Mouse (Mus musculus) heart, adult 2 months (tissue): ENCODE data around the gene Psmd8. TPM values are rescaled to one million over a fixed set of nuclear protein-coding genes. Genes with fewer than 3 reads are reported as not detected.
A peak's percentile ranks its signal among the peaks of the same experiment; 100 is the strongest.

Experiments
- DNase-seq, 2 experiments: peaks; one replicate each; pipeline ENCODE4 v3.0.0; 2021
- H3K27ac ChIP-seq: fragments of 200-600 bp; 2 replicates; pipeline ENCODE4 v1.8.1; 2022
- H3K27me3 ChIP-seq: fragments of 200-500 bp; 2 replicates; pipeline ENCODE4 v1.6.1; 2012; ENCODE audit warnings: mild to moderate bottlenecking, low read length, inconsistent platforms, mixed read lengths; ENCODE audit not compliant: control insufficient read depth, insufficient read depth
- H3K36me3 ChIP-seq: fragments of 200-500 bp; 2 replicates; pipeline ENCODE4 v1.6.1; 2012; ENCODE audit warnings: low read length, inconsistent platforms; ENCODE audit not compliant: control insufficient read depth, insufficient read depth
- H3K4me1 ChIP-seq: fragments of 200-500 bp; 2 replicates; pipeline ENCODE4 v1.6.1; 2011; ENCODE audit warnings: low read length; ENCODE audit not compliant: control insufficient read depth, insufficient read depth
- H3K4me3 ChIP-seq: fragments of 200-600 bp; 2 replicates; pipeline ENCODE4 v1.8.1; 2022
- H3K79me2 ChIP-seq: fragments of 200-500 bp; replicated peaks from 2 replicates; pipeline ENCODE4 v1.6.1; 2012; ENCODE audit warnings: mild to moderate bottlenecking, inconsistent platforms, low read length, moderate library complexity, mixed read lengths; ENCODE audit not compliant: control insufficient read depth, insufficient read depth
- H3K9ac ChIP-seq: fragments of 200-500 bp; 2 replicates; pipeline ENCODE4 v1.6.1; 2012; ENCODE audit warnings: low read depth, mild to moderate bottlenecking, control low read depth, inconsistent platforms, low read length, mixed read lengths
- CTCF ChIP-seq: fragments of 200-600 bp; IDR thresholded peaks from 2 replicates; pipeline ENCODE4 v1.8.1; 2022; ENCODE audit warnings: antibody characterized with exemption, mild to moderate bottlenecking, moderate library complexity
- EP300 ChIP-seq: fragments of 200-500 bp; IDR thresholded peaks from 2 replicates; pipeline ENCODE4 v1.6.1; 2011; ENCODE audit warnings: low read depth, low read length, control low read depth; ENCODE audit not compliant: insufficient read depth
- POLR2A ChIP-seq: fragments of 200-500 bp; IDR thresholded peaks from 2 replicates; pipeline ENCODE4 v1.6.1; 2011; ENCODE audit warnings: mild to moderate bottlenecking, low read depth, low read length, control low read depth; ENCODE audit not compliant: insufficient read depth
- WGBS: fragments of 180-500 bp; shearing (Covaris S2); methylation state at CpG from one replicate; pipeline ENCODE4 v1.1.7; 2018; 5-methylcytosine and 5-hydroxymethylcytosine counted together
- intact Hi-C: fragments of 180-260 bp; cut with DNase I; formaldehyde crosslinking; loops from one replicate; pipeline ENCODE4 v1.15.1; 2025
- polyA plus RNA-seq: library from polyadenylated mRNA; depleted of rRNA; stranded (reverse); fragments of >200 nt; gene quantifications from 2 replicates; pipeline ENCODE4 v1.2.3, GENCODE M21; 2012
- total RNA-seq, 2 experiments: library from RNA; stranded (reverse); gene quantifications; 2 replicates each; pipeline ENCODE4 v1.2.3; 2021

Psmd8 gene
- total and polyA plus RNA-seq, 3 experiments: 103 to 120 (median 116) TPM

GRCm38 (mm10) chr7:29158264-29158663, 22.2 kb downstream of the Psmd8 start:
- peaks cover 2% of the 10 kb centered on the region; the same call in 1 of the 2 replicates for H3K4me1 ChIP-seq
- H3K79me2 ChIP-seq: no peaks in the 10 kb centered on the region
- 7% methylated on average over 5 of the region's 5 CpGs for WGBS
- DNase-seq: no peak
- intact Hi-C loops: no loop called here
- TF ChIP-seq POLR2A: no peak
- no peak for TF ChIP-seq CTCF
- no peak for TF ChIP-seq EP300
- no peak overlapping the region for H3K9ac ChIP-seq
- H3K36me3 ChIP-seq: no peaks in the 10 kb centered on the region
- no peak overlapping the region for H3K4me3 ChIP-seq
- peaks cover 1% of the 10 kb centered on the region; the same call in 1 of the 2 replicates for H3K27me3 ChIP-seq
- H3K27ac ChIP-seq: no peak overlapping the region

- WGBS: 2% methylated on average over 68 of the region's 68 CpGs
- Histone ChIP-seq H3K9ac (peak within 1 kb of the TSS; percentile 81), H3K27me3 (peaks cover 1% of the 10 kb centered on the region; the same call in 1 of the 2 replicates), H3K27ac (peak within 1 kb of the TSS; percentile 94), H3K36me3 (no peaks in the 10 kb centered on the region), H3K79me2 (no peaks in the 10 kb centered on the region), H3K4me3 (peak within 1 kb of the TSS; percentile 97), H3K4me1 (peaks cover 2% of the 10 kb centered on the region; the same call in 1 of the 2 replicates)
- intact Hi-C loops: loop anchor here (2.0 kb wide), 1 partner anchor 15 kb away; the partner anchor contains the start of genes Ggn and Spred3
- DNase-seq: peak; percentile 88
- TF ChIP-seq EP300 (no peak), POLR2A (peak; percentile 30; the same call in 1 of the 2 replicates), CTCF (peak; percentile 50)
These were observed 24.4 kb downstream of the Psmd8 start, which contains the start of gene Fam98c for GRCm38 (mm10) chr7:29155838-29156782. Gene Fam98c, minus strand, starts transcription at chr7:29156234.

GRCm38 (mm10) chr7:29155196-29155837, 25.2 kb downstream of the Psmd8 start:
- TF ChIP-seq EP300 (no peak), CTCF (peak; percentile 47), POLR2A (peak; percentile 65)
- peaks cover 1% of the 10 kb centered on the region; the same call in 1 of the 2 replicates for H3K27me3 ChIP-seq
- peak overlapping the region; percentile 97 for H3K4me3 ChIP-seq
- H3K79me2 ChIP-seq: no peaks in the 10 kb centered on the region
- peak overlapping the region; percentile 94 for H3K27ac ChIP-seq
- H3K9ac ChIP-seq: peak overlapping the region; percentile 81
- H3K4me1 ChIP-seq: peaks cover 2% of the 10 kb centered on the region; the same call in 1 of the 2 replicates
- intact Hi-C loops: no loop called here
- no peaks in the 10 kb centered on the region for H3K36me3 ChIP-seq
- WGBS: 9% methylated on average over 37 of the region's 37 CpGs
- DNase-seq: peak; percentile 91 to 92

GRCm38 (mm10) chr7:29154018-29154720, 26.3 kb downstream of the Psmd8 start:
- no peak for TF ChIP-seq POLR2A
- TF ChIP-seq CTCF: peak; percentile 37
- intact Hi-C loops: no loop called here
- no peak overlapping the region for H3K4me3 ChIP-seq
- no peak for DNase-seq
- no peaks in the 10 kb centered on the region for H3K79me2 ChIP-seq
- H3K9ac ChIP-seq: no peak overlapping the region
- no peak overlapping the region for H3K27ac ChIP-seq
- no peaks in the 10 kb centered on the region for H3K36me3 ChIP-seq
- H3K27me3 ChIP-seq: peaks cover under 1% of the 10 kb centered on the region; the same call in 1 of the 2 replicates
- WGBS: 95% methylated on average over 14 of the region's 14 CpGs
- H3K4me1 ChIP-seq: peaks cover 2% of the 10 kb centered on the region; the same call in 1 of the 2 replicates

- WGBS: 61% methylated on average over 10 of the region's 10 CpGs
- peaks cover 2% of the 10 kb centered on the region; the same call in 1 of the 2 replicates for H3K4me1 ChIP-seq
- no peak for TF ChIP-seq CTCF
- TF ChIP-seq EP300: no peak
- TF ChIP-seq POLR2A: no peak
- no peaks in the 10 kb centered on the region for H3K27me3 ChIP-seq
- no peak overlapping the region for H3K4me3 ChIP-seq
- intact Hi-C loops: no loop called here
- no peak overlapping the region for H3K9ac ChIP-seq
- H3K79me2 ChIP-seq: no peaks in the 10 kb centered on the region
- no peak overlapping the region for H3K27ac ChIP-seq
- no peaks in the 10 kb centered on the region for H3K36me3 ChIP-seq
- DNase-seq: no peak
These were observed 29.0 kb downstream of the Psmd8 start for GRCm38 (mm10) chr7:29151486-29151885.
